Mouse (Mus musculus): ENCODE results near the gene Irs1. TPM values are rescaled to one million over a fixed set of nuclear protein-coding genes. Genes with fewer than 3 reads are reported as not detected.

Gene Irs1
- polyA plus RNA-seq, 1 experiment from 2014 or later = 1.4 TPM

DNA sequence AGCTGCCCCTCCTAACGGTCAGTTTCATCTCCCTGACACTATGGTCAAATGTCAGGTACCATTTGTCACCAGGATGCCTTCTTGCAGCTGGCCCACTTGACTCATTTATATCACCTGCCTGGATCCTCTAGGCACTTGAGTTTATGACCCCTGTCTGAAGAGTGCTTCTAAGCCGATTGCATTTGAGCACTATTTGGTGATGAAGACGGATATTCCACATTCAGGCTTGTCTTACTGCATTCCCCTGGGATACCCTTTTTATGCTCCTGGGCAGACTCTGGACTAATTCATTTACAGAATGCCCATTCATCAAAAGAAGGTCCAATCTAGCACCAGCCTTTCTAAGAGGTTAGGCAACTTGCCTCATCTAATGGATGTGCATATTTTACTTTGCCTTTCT, 13.3 kb upstream of the Irs1 start:
- Histone ChIP-seq H3K27ac (ENCODE audit: low read depth) (no peak overlapping the region), H3K4me2 (ENCODE audit: low read depth, low read length) (no peak overlapping the region), H3K27me3 (ENCODE audit: insufficient read depth, low read length) (0 out of 2 replicates have a peak, but pooled peaks cover 3% of the 10 kb centered on the region), H3K4me1 (ENCODE audit: insufficient read depth) (no peaks in the 10 kb centered on the region), H3K36me3 (replicated peaks; ENCODE audit: insufficient read depth, low read length) (no peaks in the 10 kb centered on the region), H3K4me3 (ENCODE audit: low read depth, low read length) (no peak overlapping the region), H3K9me3 (ENCODE audit: low read length) (no peaks in the 10 kb centered on the region), H3K9ac (replicated peaks) (no peak overlapping the region)
- no peak for DNase-seq
- WGBS (ENCODE audit: insufficient replicate concordance) = 68% methylated on average over 3 of the region's 3 CpGs
- no peak for ATAC-seq
- TF ChIP-seq EP300 (IDR thresholded peaks at IDR 0.05; ENCODE audit: low read depth) (no peak), CTCF (IDR thresholded peaks at IDR 0.05; ENCODE audit: low read depth) (no peak)

DNA sequence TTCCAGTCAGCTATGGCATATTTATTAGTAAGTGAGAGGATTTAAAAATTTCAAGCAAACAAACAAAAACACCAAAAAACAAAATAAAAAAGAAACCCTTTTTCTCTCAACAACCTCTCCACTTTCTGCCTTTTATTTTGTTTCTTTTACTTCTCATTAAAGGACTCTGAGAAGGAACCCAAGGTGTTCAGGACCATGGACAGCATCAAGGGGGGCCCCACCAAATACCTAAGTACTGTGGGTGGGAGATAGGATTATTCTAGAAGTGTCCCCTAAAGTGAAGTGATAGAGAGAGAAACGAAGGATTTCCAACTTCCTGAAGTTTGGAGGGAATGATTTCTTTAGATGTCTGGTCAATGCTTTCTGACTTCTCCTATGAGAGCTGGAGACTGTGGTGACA, 7.4 kb upstream of the Irs1 start:
- Histone ChIP-seq H3K36me3 (replicated peaks; ENCODE audit: insufficient read depth, low read length) (no peaks in the 10 kb centered on the region), H3K9me3 (ENCODE audit: low read length) (no peaks in the 10 kb centered on the region), H3K4me1 (ENCODE audit: insufficient read depth) (no peaks in the 10 kb centered on the region), H3K4me3 (ENCODE audit: low read depth, low read length) (no peak overlapping the region), H3K9ac (replicated peaks) (no peak overlapping the region), H3K27me3 (ENCODE audit: insufficient read depth, low read length) (no peaks in the 10 kb centered on the region), H3K4me2 (ENCODE audit: low read depth, low read length) (no peak overlapping the region), H3K27ac (ENCODE audit: low read depth) (no peak overlapping the region)
- 21% methylated on average over 1 of the region's 1 CpGs for WGBS (ENCODE audit: insufficient replicate concordance)
- ATAC-seq (no peak), DNase-seq (no peak)
- TF ChIP-seq EP300 (IDR thresholded peaks at IDR 0.05; ENCODE audit: low read depth) = no peak
- TF ChIP-seq CTCF (IDR thresholded peaks at IDR 0.05; ENCODE audit: low read depth) = no peak

DNA sequence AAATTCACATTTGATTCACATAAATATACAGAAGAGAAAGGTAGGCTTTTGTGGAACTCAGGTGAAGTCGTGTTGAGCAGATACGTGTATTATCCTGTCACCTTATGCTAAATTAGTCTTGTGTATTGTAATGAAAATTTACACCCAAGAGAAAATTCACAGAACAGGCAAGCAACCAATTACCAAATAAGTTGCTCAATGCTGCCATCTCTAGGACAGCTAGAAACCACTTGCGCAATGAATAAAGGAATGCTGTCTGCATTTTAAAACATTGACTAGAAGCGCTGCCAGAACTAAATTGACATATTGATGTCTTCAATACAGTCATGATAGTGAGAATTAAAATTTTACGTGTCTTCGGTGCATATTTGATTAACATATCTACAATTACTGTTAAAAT, 2.9 kb upstream of the Irs1 start:
- H3K9ac ChIP-seq (replicated peaks) = no peak overlapping the region
- no peaks in the 10 kb centered on the region for H3K9me3 ChIP-seq (ENCODE audit: low read length)
- no peak for ATAC-seq
- WGBS (ENCODE audit: insufficient replicate concordance) = 14% methylated on average over 6 of the region's 6 CpGs
- no peaks in the 10 kb centered on the region for H3K36me3 ChIP-seq (replicated peaks; ENCODE audit: insufficient read depth, low read length)
- H3K27ac ChIP-seq (ENCODE audit: low read depth) = no peak overlapping the region
- no peak overlapping the region for H3K4me2 ChIP-seq (ENCODE audit: low read depth, low read length)
- peaks cover 36% of the 10 kb centered on the region for H3K27me3 ChIP-seq (ENCODE audit: insufficient read depth, low read length)
- H3K4me3 ChIP-seq (ENCODE audit: low read depth, low read length) = no peak overlapping the region
- no peak for DNase-seq
- H3K4me1 ChIP-seq (ENCODE audit: insufficient read depth) = peaks cover 9% of the 10 kb centered on the region
- TF ChIP-seq CTCF (IDR thresholded peaks at IDR 0.05; ENCODE audit: low read depth) (peak; percentile 72), EP300 (IDR thresholded peaks at IDR 0.05; ENCODE audit: low read depth) (no peak)

DNA sequence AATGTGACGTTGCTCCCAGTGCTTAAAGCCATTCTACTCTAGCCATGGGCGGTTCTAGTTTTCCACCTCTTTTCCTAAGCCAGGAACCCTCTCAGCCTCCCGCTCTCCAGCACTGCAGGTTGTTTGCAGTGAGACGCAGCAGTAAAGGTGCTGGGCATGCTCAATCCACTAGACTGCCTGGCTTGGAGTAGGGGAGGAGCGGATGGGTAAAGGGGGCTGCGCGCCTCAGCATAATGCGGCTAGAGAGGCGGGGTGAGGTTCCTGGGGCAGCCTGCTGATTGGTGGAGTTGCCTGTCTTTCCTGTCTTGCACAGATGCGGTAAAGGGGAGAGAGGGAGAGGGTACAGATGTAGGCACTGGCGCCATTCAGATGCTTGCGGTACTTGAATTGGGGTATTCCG, 1.6 kb upstream of the Irs1 start:
- Histone ChIP-seq H3K4me3 (ENCODE audit: low read depth, low read length) (peak overlapping the region; percentile 10; the same call in 1 of the 2 replicates), H3K4me1 (ENCODE audit: insufficient read depth) (peaks cover 15% of the 10 kb centered on the region), H3K27ac (ENCODE audit: low read depth) (no peak overlapping the region), H3K4me2 (ENCODE audit: low read depth, low read length) (peak overlapping the region; percentile 82), H3K27me3 (ENCODE audit: insufficient read depth, low read length) (peaks cover 36% of the 10 kb centered on the region), H3K36me3 (replicated peaks; ENCODE audit: insufficient read depth, low read length) (no peaks in the 10 kb centered on the region), H3K9me3 (ENCODE audit: low read length) (no peaks in the 10 kb centered on the region), H3K9ac (replicated peaks) (0 out of 2 replicates have a peak overlapping the region, but pooled peaks have one; percentile 26)
- ATAC-seq (no peak), DNase-seq (peak; percentile 27)
- TF ChIP-seq CTCF (IDR thresholded peaks at IDR 0.05; ENCODE audit: low read depth) (no peak), EP300 (IDR thresholded peaks at IDR 0.05; ENCODE audit: low read depth) (no peak)
- WGBS (ENCODE audit: insufficient replicate concordance) = 2% methylated on average over 13 of the region's 13 CpGs

DNA sequence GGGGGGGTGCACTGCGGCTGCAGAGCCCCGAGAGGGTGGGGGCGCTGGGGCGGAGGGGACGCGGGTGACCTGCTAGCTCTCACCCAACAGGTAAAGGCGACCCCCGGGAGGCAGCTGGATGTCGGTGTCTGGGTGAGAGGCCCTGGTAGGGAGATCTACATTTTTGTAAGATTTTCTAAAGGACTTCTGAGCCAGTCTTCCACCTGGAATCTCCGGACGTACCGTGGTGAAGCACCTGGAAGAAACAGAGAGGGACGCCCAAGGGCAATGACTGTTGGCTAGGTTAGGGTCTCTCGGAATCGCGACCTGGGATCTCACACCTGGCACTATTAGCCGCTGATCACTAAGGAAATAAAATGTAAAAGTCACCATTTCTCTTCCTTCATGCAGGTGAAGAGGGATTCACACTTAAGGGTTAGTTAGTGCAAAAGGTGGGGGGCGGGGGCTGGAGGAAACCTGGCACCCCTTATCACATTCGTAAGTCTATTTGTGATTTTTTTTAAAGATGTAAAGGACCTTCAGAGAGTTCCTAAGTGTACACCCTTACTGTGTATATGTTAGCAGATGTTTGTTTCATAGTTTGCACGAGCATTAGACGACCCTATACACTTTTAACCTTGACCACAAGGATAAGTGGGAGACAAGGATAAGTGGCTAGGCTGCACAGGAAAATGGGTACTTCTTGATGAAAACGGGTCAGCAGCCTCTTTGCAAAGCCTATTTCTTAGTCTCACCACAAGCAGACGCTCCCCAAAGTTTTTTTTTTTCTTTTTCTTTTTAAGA, 905 bp upstream of the Irs1 start:
- H3K4me2 ChIP-seq (ENCODE audit: low read depth, low read length) = peak overlapping the region; percentile 82
- no peak for TF ChIP-seq CTCF (IDR thresholded peaks at IDR 0.05; ENCODE audit: low read depth)
- TF ChIP-seq EP300 (IDR thresholded peaks at IDR 0.05; ENCODE audit: low read depth) = no peak
- no peaks in the 10 kb centered on the region for H3K9me3 ChIP-seq (ENCODE audit: low read length)
- peak overlapping the region; percentile 67; the same call in 1 of the 2 replicates for H3K9ac ChIP-seq (replicated peaks)
- ATAC-seq (no peak; the same call in 1 of the 2 replicates), DNase-seq (no peak)
- H3K27me3 ChIP-seq (ENCODE audit: insufficient read depth, low read length) = peaks cover 36% of the 10 kb centered on the region
- peaks cover 17% of the 10 kb centered on the region for H3K4me1 ChIP-seq (ENCODE audit: insufficient read depth)
- H3K27ac ChIP-seq (ENCODE audit: low read depth) = peak overlapping the region; percentile 79
- no peaks in the 10 kb centered on the region for H3K36me3 ChIP-seq (replicated peaks; ENCODE audit: insufficient read depth, low read length)
- 4% methylated on average over 19 of the region's 23 CpGs for WGBS (ENCODE audit: insufficient replicate concordance)
- H3K4me3 ChIP-seq (ENCODE audit: low read depth, low read length) = peak overlapping the region; percentile 59

DNA sequence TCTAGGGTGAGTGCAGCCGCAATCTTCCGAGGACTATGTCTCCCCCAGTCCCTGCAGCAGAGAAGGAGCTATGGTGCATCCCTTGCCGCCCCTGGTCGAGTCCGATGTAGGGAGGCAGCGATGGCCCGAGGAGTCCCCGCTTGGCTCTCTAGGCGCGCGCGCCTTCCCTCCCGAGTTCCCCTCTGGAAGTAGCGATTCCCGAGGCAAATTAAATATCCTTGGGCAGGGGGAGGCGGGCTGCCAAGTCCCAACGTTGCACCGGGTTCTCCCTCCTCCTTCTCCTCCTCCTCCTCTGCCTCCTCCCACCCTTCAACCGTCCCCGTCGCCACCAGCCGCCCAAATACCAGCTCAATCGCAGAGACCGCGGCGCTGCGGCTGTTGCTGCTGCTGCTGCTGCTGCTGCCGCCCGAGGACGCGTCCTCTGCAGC, 479 bp downstream of the Irs1 start:
- DNase-seq (peak; percentile 69), ATAC-seq (peak; percentile 3; the same call in 1 of the 2 replicates)
- Histone ChIP-seq H3K27ac (ENCODE audit: low read depth) (peak overlapping the region; percentile 79), H3K4me1 (ENCODE audit: insufficient read depth) (peaks cover 17% of the 10 kb centered on the region), H3K9me3 (ENCODE audit: low read length) (no peaks in the 10 kb centered on the region), H3K9ac (replicated peaks) (peak overlapping the region; percentile 67), H3K4me2 (ENCODE audit: low read depth, low read length) (peak overlapping the region; percentile 82), H3K36me3 (replicated peaks; ENCODE audit: insufficient read depth, low read length) (no peaks in the 10 kb centered on the region), H3K27me3 (ENCODE audit: insufficient read depth, low read length) (peaks cover 36% of the 10 kb centered on the region), H3K4me3 (ENCODE audit: low read depth, low read length) (peak overlapping the region; percentile 59)
- WGBS (ENCODE audit: insufficient replicate concordance) = 0% methylated on average over 30 of the region's 31 CpGs
- TF ChIP-seq CTCF (IDR thresholded peaks at IDR 0.05; ENCODE audit: low read depth) = no peak
- no peak for TF ChIP-seq EP300 (IDR thresholded peaks at IDR 0.05; ENCODE audit: low read depth)

Measured in liver, postnatal 0 days (tissue).